Mouse (Mus musculus) midbrain, embryonic 16.5 days (tissue): ENCODE data around the gene Plekhg1. TPM values are rescaled to one million over a fixed set of nuclear protein-coding genes. Genes with fewer than 3 reads are reported as not detected.
A peak's percentile ranks its signal among the peaks of the same experiment; 100 is the strongest.

ENCODE experiments used
- ATAC-seq: fragments of 200-750 bp; cut with Nextera tagmentation; 2 replicates; pipeline ENCODE4 v1.8.0; 2017; ENCODE audit warnings: moderate TSS enrichment
- H3K27ac ChIP-seq: fragments of 300-500 bp; sonication (generic); 2 replicates; pipeline ENCODE4 v1.5.1; 2014; ENCODE audit warnings: mild to moderate bottlenecking, low read length, mixed read lengths
- H3K27me3 ChIP-seq: fragments of 300-500 bp; sonication (generic); 2 replicates; pipeline ENCODE4 v1.6.1; 2014; ENCODE audit warnings: low read depth, low read length, mixed read lengths; ENCODE audit not compliant: control insufficient read depth, insufficient read depth
- H3K36me3 ChIP-seq: fragments of 300-500 bp; sonication (generic); 2 replicates; pipeline ENCODE4 v1.6.1; 2014; ENCODE audit warnings: mild to moderate bottlenecking, low read length, moderate library complexity, mixed read lengths; ENCODE audit not compliant: control insufficient read depth, insufficient read depth
- H3K4me1 ChIP-seq: fragments of 300-500 bp; sonication (generic); 2 replicates; pipeline ENCODE4 v1.6.1; 2014; ENCODE audit warnings: mild to moderate bottlenecking, low read length, mixed read lengths; ENCODE audit not compliant: control insufficient read depth, insufficient read depth
- H3K4me2 ChIP-seq: fragments of 300-500 bp; sonication (generic); 2 replicates; pipeline ENCODE4 v1.6.1; 2014; ENCODE audit warnings: mild to moderate bottlenecking, low read length, mixed read lengths
- H3K4me3 ChIP-seq: fragments of 300-500 bp; sonication (generic); 2 replicates; pipeline ENCODE4 v1.5.1; 2014; ENCODE audit warnings: low read depth, mild to moderate bottlenecking, low read length, moderate library complexity, mixed read lengths
- H3K9ac ChIP-seq: fragments of 300-500 bp; sonication (generic); 2 replicates; pipeline ENCODE4 v1.6.1; 2014; ENCODE audit warnings: low read depth, low read length, mixed read lengths
- H3K9me3 ChIP-seq: fragments of 300-500 bp; sonication (generic); replicated peaks from 2 replicates; pipeline ENCODE4 v1.6.1; 2014; ENCODE audit warnings: mild to moderate bottlenecking, low read length, mixed read lengths; ENCODE audit not compliant: control insufficient read depth, poor library complexity, severe bottlenecking
- WGBS: fragments of 180-500 bp; shearing (Covaris S2); extraction: QIAGEN DNeasy Blood & Tissue Kit; methylation state at CpG from one replicate; pipeline ENCODE4 v1.1.7; 2014; 5-methylcytosine and 5-hydroxymethylcytosine counted together
- polyA plus RNA-seq: library from polyadenylated mRNA; unstranded; fragments of >200 nt; fragmentation: Nextera tagmentation; extraction: Ambion mirVana; gene quantifications from 2 replicates; pipeline ENCODE4 v1.2.1, GENCODE M21; 2015

Plekhg1 gene
- polyA plus RNA-seq, 1 experiment from 2014 or later: 7.8 TPM

GRCm38 (mm10) chr10:3877852-3878535 is 137.8 kb downstream of the Plekhg1 start:
- Histone ChIP-seq H3K27ac (no peak overlapping the region), H3K4me3 (no peak overlapping the region), H3K27me3 (no peaks in the 10 kb centered on the region), H3K36me3 (no peaks in the 10 kb centered on the region), H3K9me3 (no peaks in the 10 kb centered on the region), H3K4me2 (no peak overlapping the region), H3K9ac (no peak overlapping the region), H3K4me1 (no peaks in the 10 kb centered on the region)
- 98% methylated on average over 4 of the region's 4 CpGs for WGBS
- no peak for ATAC-seq

- Histone ChIP-seq H3K9me3 (no peaks in the 10 kb centered on the region), H3K27ac (no peak overlapping the region), H3K36me3 (no peaks in the 10 kb centered on the region), H3K4me2 (no peak overlapping the region), H3K27me3 (no peaks in the 10 kb centered on the region), H3K4me3 (no peak overlapping the region), H3K4me1 (no peaks in the 10 kb centered on the region), H3K9ac (no peak overlapping the region)
- ATAC-seq: no peak
- 89% methylated on average over 2 of the region's 2 CpGs for WGBS
Measured at GRCm38 (mm10) chr10:3881179-3881578, 141.0 kb downstream of the Plekhg1 start.

GRCm38 (mm10) chr10:3888510-3888909 is 148.3 kb downstream of the Plekhg1 start:
- WGBS: 77% methylated on average over 4 of the region's 4 CpGs

GRCm38 (mm10) chr10:3891381-3892263 is 151.5 kb downstream of the Plekhg1 start:
- H3K9ac ChIP-seq: no peak overlapping the region
- H3K4me2 ChIP-seq: no peak overlapping the region
- peak; percentile 61; the same call in 1 of the 2 replicates for ATAC-seq
- WGBS: 30% methylated on average over 3 of the region's 3 CpGs
- H3K4me3 ChIP-seq: no peak overlapping the region
- H3K9me3 ChIP-seq: no peaks in the 10 kb centered on the region
- H3K27ac ChIP-seq: no peak overlapping the region; the same call in 1 of the 2 replicates
- H3K4me1 ChIP-seq: peaks cover 5% of the 10 kb centered on the region; the same call in 1 of the 2 replicates
- H3K36me3 ChIP-seq: no peaks in the 10 kb centered on the region
- H3K27me3 ChIP-seq: no peaks in the 10 kb centered on the region

More at GRCm38 (mm10) chr10:3888510-3888909, 148.3 kb downstream of the Plekhg1 start:
- ATAC-seq: no peak
- no peak overlapping the region for H3K4me2 ChIP-seq
- no peak overlapping the region for H3K4me3 ChIP-seq
- H3K27ac ChIP-seq: no peak overlapping the region
- no peaks in the 10 kb centered on the region for H3K36me3 ChIP-seq
- H3K9ac ChIP-seq: no peak overlapping the region
- H3K9me3 ChIP-seq: no peaks in the 10 kb centered on the region
- H3K27me3 ChIP-seq: no peaks in the 10 kb centered on the region
- peaks cover 5% of the 10 kb centered on the region; the same call in 1 of the 2 replicates for H3K4me1 ChIP-seq

GRCm38 (mm10) chr10:3892368-3892767 is 152.2 kb downstream of the Plekhg1 start:
- no peak overlapping the region for H3K4me3 ChIP-seq

GRCm38 (mm10) chr10:3898068-3898467 is 157.9 kb downstream of the Plekhg1 start:
- ATAC-seq: no peak
- 70% methylated on average over 3 of the region's 3 CpGs for WGBS
- H3K4me3 ChIP-seq: no peak overlapping the region
- no peaks in the 10 kb centered on the region for H3K9me3 ChIP-seq
- no peaks in the 10 kb centered on the region for H3K36me3 ChIP-seq
- H3K4me2 ChIP-seq: no peak overlapping the region
- H3K27me3 ChIP-seq: no peaks in the 10 kb centered on the region
- no peak overlapping the region for H3K9ac ChIP-seq
- no peaks in the 10 kb centered on the region for H3K4me1 ChIP-seq
- H3K27ac ChIP-seq: no peak overlapping the region

More at GRCm38 (mm10) chr10:3892368-3892767, 152.2 kb downstream of the Plekhg1 start:
- H3K36me3 ChIP-seq: no peaks in the 10 kb centered on the region
- WGBS: 40% methylated on average over 3 of the region's 3 CpGs
- H3K4me2 ChIP-seq: no peak overlapping the region
- no peaks in the 10 kb centered on the region for H3K9me3 ChIP-seq
- no peaks in the 10 kb centered on the region for H3K27me3 ChIP-seq
- H3K27ac ChIP-seq: no peak overlapping the region; the same call in 1 of the 2 replicates
- H3K4me1 ChIP-seq: peaks cover 5% of the 10 kb centered on the region; the same call in 1 of the 2 replicates
- no peak for ATAC-seq
- H3K9ac ChIP-seq: no peak overlapping the region

- Histone ChIP-seq H3K4me1 (no peaks in the 10 kb centered on the region), H3K27ac (no peak overlapping the region), H3K4me3 (no peak overlapping the region), H3K4me2 (no peak overlapping the region), H3K36me3 (no peaks in the 10 kb centered on the region), H3K27me3 (no peaks in the 10 kb centered on the region), H3K9me3 (no peaks in the 10 kb centered on the region), H3K9ac (no peak overlapping the region)
- WGBS: 69% methylated on average over 11 of the region's 11 CpGs
- no peak; the same call in 1 of the 2 replicates for ATAC-seq
Measured at GRCm38 (mm10) chr10:3900416-3900956, 160.3 kb downstream of the Plekhg1 start.

- Histone ChIP-seq H3K9ac (no peak overlapping the region), H3K27me3 (no peaks in the 10 kb centered on the region), H3K4me1 (no peaks in the 10 kb centered on the region), H3K36me3 (no peaks in the 10 kb centered on the region), H3K4me2 (no peak overlapping the region), H3K9me3 (no peaks in the 10 kb centered on the region), H3K27ac (no peak overlapping the region), H3K4me3 (no peak overlapping the region)
- no peak for ATAC-seq
- 86% methylated on average over 3 of the region's 3 CpGs for WGBS
Measured at GRCm38 (mm10) chr10:3905747-3906146, 165.6 kb downstream of the Plekhg1 start.
